Mouse (Mus musculus) testis, adult 2 months (tissue): ENCODE data around the gene Vstm5.

ENCODE experiments used
- CTCF ChIP-seq: fragments of 200-500 bp; IDR thresholded peaks from 2 replicates; pipeline ENCODE4 v1.5.1; 2012; ENCODE audit warnings: low read depth, mild to moderate bottlenecking, inconsistent platforms, low read length, moderate library complexity; ENCODE audit not compliant: control insufficient read depth, insufficient read depth, insufficient replicate concordance
- POLR2A ChIP-seq: fragments of 200-500 bp; IDR thresholded peaks from 2 replicates; pipeline ENCODE4 v1.6.1; 2012; ENCODE audit warnings: low read depth, mild to moderate bottlenecking, inconsistent platforms, low read length, moderate library complexity; ENCODE audit not compliant: control insufficient read depth

- no peak for TF ChIP-seq POLR2A
- no peak for TF ChIP-seq CTCF
Measured at GRCm38 (mm10) chr9:15306398-15307119, 67.7 kb downstream of the Vstm5 start, which contains the start of gene 4931406C07Rik.
